Mouse (Mus musculus): ENCODE data around the gene Serpina3a. TPM values are rescaled to one million over a fixed set of nuclear protein-coding genes. Genes with fewer than 3 reads are reported as not detected.

Gene Serpina3a
- total RNA-seq, 2 experiments from 2014 or later, result not detected

DNA sequence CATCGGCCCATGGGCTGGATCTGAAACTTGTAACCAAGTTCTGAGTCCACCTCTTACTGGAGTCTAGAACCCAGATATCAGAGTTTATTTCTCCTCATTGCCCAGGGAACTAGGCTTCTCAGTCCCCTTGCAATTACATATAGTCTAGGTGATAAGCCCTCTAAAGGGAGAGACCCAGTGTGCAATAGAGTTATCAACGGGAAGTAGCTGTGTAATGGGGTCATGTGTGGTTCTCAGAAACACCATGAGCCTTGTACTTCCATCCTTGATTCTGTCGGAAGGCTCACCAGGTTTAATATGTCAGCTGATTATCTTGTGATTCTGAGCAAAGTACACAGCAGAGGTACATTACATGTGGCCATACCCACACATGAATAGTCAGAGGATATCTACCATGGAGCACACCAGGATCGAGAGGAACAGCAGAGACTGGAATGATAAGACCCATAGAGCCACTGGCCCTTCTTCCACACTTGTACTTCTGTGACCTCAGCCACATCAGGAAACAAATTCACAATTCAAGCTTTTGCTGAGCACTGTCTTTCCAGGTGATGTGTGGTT lies 28.1 kb downstream of the Serpina3a start:
- no peak for DNase-seq (ENCODE audit: low spot score in 2 of 2)
- intact Hi-C loops (cut with DNase I), result no loop called here

DNA sequence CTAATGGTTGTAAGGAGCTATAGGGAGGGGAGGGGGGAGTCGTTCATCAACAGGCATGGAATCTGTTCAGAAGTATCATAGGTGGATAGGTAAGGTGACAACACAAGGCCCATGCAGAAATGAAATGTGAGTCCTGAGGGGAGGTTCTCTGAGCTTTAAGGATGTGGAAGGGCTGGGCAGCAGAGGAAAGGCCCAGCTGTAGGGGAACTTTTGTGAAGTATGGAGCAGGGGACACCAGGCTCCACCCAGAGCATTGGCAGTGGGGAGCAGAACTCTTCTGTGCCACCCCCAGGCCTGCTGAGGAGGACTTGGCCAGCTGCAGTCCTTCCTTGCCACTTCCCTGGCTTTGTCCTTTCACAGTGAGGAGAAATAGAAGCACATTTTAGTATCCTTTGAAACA lies 29.0 kb downstream of the Serpina3a start:
- no peak for DNase-seq (ENCODE audit: low spot score in 2 of 2)
- intact Hi-C loops (cut with DNase I), result no loop called here

DNA sequence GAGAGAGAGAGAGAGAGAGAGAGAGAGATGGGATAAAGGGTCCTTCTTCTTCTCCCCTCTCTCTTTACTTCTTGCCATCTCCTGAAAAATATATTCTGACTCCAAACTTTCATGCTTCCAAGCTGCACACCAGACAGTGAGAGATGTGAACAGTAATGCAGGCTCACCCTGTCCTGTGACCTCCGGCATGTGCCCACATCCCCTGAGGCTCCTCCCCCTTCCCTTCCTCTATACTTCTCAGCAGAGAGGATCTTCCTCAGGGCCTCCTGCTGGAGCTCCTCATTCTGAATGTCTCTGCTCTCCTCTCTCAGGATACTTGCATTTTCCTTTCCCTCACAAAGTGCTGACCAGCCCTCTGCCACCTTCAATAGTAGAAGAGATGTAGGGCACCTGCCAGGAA lies 29.9 kb downstream of the Serpina3a start:
- intact Hi-C loops (cut with DNase I), result no loop called here
- DNase-seq (ENCODE audit: low spot score in 2 of 2), result no peak

DNA sequence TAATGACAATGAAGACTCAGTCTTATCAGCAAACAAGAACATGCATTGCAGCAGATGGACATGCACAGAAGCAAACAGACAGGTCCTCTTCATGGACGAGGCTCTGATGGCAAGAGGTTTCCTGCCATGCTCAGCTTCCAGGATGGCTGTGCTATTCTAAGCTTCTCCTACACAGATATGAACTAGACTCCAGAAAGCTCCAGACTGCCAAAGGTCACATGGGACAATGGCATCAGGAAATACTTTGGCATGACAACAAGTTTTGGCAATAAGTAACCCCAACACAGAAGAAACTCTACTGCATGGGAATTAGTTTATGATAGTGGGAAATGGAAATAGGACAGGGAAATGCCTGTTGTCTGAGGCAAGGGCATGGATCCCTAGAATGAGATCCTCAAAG lies 30.8 kb downstream of the Serpina3a start:
- DNase-seq (ENCODE audit: low spot score in 2 of 2), result no peak
- intact Hi-C loops (cut with DNase I), result no loop called here

DNA sequence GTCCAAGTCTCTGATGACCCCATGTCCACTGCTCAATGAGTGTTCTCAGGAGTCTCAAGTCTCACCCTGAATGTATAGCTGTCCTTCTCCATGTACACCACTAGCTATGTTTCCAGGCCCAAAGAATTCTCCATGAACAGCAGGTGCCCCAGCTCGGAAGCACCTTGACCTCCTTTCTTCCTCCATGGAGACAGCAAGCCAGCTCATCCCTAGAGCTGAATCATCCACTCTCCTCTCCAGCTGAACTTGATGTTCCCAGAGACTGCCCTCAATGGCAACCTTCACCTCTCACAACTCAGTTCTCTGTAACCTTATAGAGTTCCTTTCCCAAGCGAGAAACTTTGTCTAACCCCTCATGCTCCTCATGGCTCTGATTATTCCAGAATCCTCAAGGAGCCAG lies 33.0 kb downstream of the Serpina3a start:
- no peak for DNase-seq (ENCODE audit: low spot score in 2 of 2)
- intact Hi-C loops (cut with DNase I), result no loop called here

DNA sequence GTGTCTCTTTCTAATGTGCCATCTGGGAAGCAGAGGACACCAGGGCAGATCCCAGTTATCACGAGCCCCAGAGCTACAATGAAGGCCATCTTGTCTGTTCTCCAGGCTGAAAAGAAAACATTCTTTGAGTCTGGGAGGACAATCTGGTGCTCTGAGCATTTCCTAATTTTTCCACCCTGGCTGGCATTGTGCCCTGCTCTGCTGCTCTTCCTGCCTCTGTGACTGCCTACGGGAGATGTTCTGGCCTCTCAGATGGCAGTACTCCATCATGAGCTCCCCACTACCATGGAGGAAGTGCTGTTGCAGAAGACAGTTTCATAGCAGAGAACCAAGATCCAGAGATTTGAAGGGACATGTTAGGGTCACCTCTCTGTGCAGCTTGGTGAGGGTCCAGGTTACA lies 39.5 kb downstream of the Serpina3a start:
- no peak for DNase-seq (ENCODE audit: low spot score in 2 of 2)

DNA sequence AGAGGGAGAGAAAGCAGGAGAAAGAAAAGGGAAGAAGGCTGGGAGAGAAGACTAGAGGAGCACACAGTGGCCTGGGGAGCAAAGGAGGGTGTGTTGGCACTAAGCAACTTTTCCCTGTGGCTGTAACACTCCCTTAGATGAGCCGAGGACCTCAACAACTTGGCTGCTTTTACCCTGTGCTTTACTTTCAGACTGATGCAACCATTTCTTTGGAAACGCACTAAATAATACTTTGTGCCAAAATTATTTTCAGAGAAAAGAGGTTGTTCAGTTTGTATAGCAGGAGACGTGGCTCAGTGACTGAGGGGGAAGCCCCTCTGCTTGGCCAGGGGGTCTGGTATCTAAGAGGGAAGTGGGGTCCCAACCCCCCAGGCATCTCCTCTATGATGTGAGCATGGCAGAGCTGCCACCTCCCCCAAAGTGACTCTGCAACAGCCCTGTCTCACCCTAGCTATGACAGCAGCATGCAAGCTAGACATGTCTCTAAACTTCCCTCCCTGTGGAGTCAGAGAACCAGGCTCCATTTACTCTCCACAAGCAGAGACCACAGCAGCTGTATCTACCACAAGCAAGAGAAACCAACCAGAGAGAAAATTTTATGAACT lies 40.6 kb downstream of the Serpina3a start:
- no peak for DNase-seq (ENCODE audit: low spot score in 2 of 2)
- intact Hi-C loops (cut with DNase I), result no loop called here

More for the DNA sequence above, 39.5 kb downstream of the Serpina3a start:
- intact Hi-C loops (cut with DNase I), result no loop called here

DNA sequence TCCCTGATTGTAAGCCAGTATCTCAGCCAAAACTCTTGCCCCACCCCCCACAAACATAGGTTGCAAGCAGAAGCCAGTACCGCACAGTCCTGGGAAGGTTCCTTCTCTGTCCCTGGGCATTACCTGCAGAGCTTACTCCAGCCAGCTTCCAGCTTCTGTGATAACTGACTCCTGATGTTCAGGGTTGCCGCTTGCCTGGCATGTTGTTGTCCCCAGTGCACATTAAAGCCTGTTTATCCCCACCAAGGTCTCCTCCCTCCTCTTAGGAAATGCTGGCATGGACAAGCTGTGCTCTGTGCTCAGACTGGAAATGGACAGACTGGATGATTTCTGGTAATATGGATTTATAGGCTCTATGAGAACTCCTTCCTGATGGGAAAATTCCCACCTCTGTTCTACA lies 41.1 kb downstream of the Serpina3a start, which contains the start of gene Serpina3c:
Gene Serpina3c, minus strand, starts transcription at position 215 of the 400 bp plus-strand sequence.
- no peak for DNase-seq (ENCODE audit: low spot score in 2 of 2)
- intact Hi-C loops (cut with DNase I), result no loop called here

Other genes starting within 250 kb of the Serpina3a start
- gene Serpina1a, start 249.2 kb upstream of the Serpina3a start, total RNA-seq (2021), result not detected
- gene Serpina1c, start 207.8 kb upstream of the Serpina3a start, total RNA-seq (2021), result not detected
- not detected for gene Serpina1e, start 153.7 kb upstream of the Serpina3a start, total RNA-seq (2021)
- gene Serpina11, start 122.8 kb upstream of the Serpina3a start, total RNA-seq (2021), result not detected
- 1 to 10 TPM; 2.4 to 3.2 TPM for gene Serpina9, start 99.0 kb upstream of the Serpina3a start, total RNA-seq (2021)
- not detected for gene Serpina12, start 68.3 kb upstream of the Serpina3a start, total RNA-seq (2021)
- not detected for gene Serpina5, start 11.6 kb upstream of the Serpina3a start, total RNA-seq (2021)
- gene Serpina3b, start 15.3 kb downstream of the Serpina3a start, total RNA-seq (2021), result not detected
- not detected for gene Serpina3c, start 41.1 kb downstream of the Serpina3a start, total RNA-seq (2021)
- gene Serpina3f, start 101.8 kb downstream of the Serpina3a start, total RNA-seq (2021), result not detected
- under 1 TPM in 1 of 2 experiments, not detected in 1; 0.57 TPM for gene Serpina3g, start 123.5 kb downstream of the Serpina3a start, total RNA-seq (2021)
- gene Serpina3i, start 150.4 kb downstream of the Serpina3a start, total RNA-seq (2021), result not detected
- gene Serpina3j, start 201.8 kb downstream of the Serpina3a start, total RNA-seq (2021), result not detected
- not detected for gene Serpina3k, start 225.8 kb downstream of the Serpina3a start, total RNA-seq (2021)
- not detected for gene Serpina3m, start 225.8 kb downstream of the Serpina3a start, total RNA-seq (2021)

Measured in left cerebral cortex, postnatal 36 days (tissue).